Mouse (Mus musculus): ENCODE measurements around the gene 1300017J02Rik. TPM values are rescaled to one million over a fixed set of nuclear protein-coding genes. Genes with fewer than 3 reads are reported as not detected.

The 1300017J02Rik gene
- total RNA-seq, 2 experiments from 2014 or later: 0.74 TPM; not detected in 1

DNA sequence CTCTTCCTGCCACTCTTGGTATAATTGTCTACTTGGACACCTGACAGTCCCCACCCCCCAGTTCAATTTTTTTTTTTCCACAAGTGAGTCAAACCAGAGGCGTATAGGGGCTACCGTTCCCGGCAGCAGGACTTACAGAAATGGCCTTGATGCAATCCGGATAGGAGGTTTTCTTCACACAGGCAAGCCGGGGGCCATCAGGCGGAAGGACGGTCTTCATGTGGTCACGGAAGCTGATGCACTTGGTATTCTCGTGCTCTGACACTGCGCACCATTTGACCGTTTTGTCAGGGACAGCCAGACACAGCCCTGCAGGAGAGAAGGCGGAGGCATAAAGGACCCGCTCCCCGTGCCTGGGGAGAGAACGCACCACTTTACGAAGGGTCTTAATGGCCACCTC is 77.1 kb downstream of the 1300017J02Rik start:
- intact Hi-C loops (cut with DNase I): loop anchor here (5.0 kb wide), 1 partner anchor 75 kb away; no protein-coding TSS in a partner anchor
- no peak for DNase-seq (ENCODE audit: low spot score in 2 of 2)

DNA sequence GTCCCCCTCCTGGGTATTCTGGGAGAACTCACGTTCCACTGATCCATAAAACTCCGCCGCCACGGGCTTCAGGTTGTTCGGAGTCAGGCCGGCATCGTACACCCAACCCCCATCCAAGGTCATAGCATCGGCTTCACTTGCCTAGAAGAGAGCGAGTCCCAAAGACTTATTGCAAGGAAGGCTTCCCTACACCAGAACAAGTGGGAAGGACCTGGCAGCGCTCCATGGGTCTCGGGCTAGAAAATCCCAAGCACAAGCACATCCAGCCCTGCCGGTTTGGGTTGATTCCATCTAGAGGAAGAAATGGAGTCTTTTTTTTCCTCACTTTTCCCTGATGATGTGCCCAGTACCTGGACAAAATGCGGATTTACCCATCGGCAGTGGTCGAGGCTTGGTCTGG is 78.1 kb downstream of the 1300017J02Rik start:
- intact Hi-C loops (cut with DNase I): loop anchor here (5.0 kb wide), 1 partner anchor 75 kb away; no protein-coding TSS in a partner anchor
- DNase-seq (ENCODE audit: low spot score in 2 of 2): no peak

DNA sequence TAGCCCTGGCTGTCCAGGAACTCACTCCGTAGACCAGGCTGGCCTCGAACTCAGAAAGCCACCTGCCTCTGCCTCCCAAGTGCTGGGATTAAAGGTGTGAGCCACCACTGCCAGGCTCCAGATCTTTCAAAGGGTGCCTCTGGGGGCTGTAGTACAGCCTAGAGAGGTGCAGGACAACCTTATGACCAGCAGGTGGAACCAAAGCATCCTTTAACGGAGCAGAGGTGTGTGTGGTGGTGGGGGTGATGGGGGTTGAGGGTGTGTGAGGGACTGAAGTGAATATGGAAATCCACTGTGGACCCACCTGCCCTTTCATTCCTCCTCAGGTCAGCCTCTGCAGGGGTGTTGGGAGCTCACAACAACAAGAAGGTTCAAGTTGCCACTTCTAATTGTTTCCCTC is 79.4 kb downstream of the 1300017J02Rik start:
- DNase-seq (ENCODE audit: low spot score in 2 of 2): no peak
- intact Hi-C loops (cut with DNase I): loop anchor here (5.0 kb wide), 1 partner anchor 77 kb away; no protein-coding TSS in a partner anchor

DNA sequence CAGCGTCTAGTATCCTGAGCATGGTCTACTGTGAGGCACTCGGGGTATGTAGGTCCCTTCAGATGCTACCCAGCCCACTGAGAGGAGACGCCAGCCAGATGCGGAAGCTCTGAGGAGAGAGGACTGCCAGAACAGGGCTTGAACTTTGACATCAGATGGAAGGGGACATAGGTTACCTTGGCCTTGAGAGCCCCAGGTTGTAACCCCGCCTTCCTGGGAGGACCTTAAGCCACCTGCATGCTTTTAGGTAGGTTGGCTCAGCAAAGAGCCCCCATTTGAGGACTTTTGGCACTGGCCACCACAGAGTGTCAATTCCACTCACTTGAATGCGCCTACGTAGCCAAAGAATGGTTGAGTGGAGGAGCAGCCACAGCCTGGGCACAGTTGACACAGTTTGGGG is 80.2 kb downstream of the 1300017J02Rik start:
- intact Hi-C loops (cut with DNase I): loop anchor here (5.0 kb wide), 1 partner anchor 78 kb away; no protein-coding TSS in a partner anchor
- no peak for DNase-seq (ENCODE audit: low spot score in 2 of 2)

DNA sequence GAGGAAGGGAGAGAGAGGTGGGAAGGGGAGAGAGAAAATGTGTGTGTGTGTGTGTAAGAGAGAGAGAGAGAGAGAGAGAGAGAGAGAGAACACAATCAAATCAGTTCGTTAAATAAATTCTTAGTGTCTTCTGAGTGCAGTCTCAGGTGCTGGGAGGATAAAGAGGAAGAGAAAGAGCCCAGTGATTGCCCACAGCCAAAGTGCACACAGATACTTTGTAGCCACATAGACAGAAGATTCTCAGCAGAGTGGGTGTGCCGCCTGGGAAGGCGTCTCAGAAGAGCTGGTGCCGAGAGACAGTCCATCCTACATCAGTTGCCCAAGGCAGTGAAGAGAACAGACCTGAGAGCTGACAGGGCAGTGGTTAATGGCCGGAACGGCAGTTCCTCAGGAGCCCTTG is 90.6 kb downstream of the 1300017J02Rik start:
- intact Hi-C loops (cut with DNase I): no loop called here
- no peak for DNase-seq (ENCODE audit: low spot score in 2 of 2)

DNA sequence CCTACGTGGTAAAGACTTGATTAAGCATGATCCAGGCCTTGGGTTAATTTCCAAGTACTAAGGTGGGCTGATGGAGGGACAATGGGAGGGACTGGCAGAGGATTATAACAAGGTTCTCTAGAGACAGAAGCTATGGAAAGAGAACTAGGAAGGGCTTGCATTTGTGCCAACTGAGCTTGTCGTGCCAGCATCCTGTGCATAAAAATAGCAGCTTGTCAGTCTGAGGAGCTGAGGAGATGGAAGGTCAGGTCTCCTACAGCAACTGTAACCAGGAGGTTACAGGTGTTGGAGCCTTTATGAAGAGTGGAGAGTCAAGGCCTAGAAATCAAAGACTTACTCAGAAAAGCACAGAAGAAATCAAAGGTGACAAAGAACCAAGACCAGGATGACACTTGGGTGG is 91.3 kb downstream of the 1300017J02Rik start:
- intact Hi-C loops (cut with DNase I): no loop called here
- no peak for DNase-seq (ENCODE audit: low spot score in 2 of 2)

DNA sequence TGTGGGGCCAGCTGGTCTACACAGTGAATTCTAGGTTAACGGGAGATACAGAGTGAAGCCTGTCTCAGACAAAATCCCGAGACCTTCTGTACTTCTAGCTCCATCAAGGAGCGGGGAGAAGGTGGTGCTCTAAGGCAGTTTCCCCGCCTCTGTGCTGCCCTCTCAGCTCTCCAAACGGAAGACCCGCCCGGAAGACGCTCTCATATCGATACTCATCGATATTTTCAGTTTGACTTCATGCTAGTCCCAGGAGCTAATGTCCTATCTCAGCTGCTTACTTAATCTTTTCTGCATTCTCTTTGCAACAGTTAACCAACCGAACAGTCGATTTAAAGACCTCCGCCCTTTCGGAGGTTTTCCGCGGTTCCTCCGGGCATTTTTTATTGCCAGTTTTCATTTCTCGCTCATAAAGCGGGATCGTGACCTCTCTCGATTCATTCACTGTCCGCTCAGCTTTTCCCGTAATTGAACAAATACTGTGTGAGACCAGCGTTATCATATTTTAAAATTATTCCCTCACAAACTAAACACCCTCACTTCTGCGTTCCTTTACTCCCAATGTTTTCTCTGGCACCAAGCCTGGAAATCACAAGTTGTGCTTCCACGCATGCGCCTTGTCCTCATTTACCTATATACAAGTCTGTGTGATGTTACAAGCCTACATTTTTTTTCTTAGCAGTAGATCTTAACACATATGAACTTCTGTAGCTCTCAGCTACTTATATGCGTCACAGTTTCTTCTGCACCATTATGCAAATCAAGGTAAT is 92.0 kb downstream of the 1300017J02Rik start:
- DNase-seq (ENCODE audit: low spot score in 2 of 2): no peak
- intact Hi-C loops (cut with DNase I): no loop called here

DNA sequence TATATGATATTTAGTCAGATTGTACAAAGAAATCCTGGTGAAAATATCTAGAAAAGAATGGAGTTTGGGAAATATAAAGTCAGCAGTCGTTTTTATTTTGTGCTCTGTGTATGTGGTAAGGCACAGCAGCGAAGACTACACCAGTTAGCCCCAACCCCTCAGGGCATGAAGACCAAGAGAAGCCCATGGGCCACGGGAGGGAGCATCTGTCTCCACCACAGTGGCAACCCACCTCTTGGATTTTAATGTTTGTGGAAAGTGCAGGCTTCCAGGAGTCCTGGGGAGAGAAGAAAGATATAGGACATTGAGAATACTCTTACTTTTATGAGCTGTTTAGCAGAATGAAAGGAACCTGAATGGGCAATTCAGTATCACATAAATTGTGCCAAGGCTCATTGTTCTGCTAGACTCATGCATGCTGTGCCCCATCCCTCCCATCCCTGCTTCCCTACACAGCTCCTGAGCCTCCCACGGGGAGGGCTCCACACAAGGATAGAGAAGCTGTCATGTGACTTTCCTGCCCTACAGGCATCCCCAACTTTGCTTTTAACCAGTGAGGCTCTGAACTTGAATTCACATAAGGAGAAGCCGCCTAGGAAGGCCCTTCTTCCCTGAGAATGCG is 96.0 kb downstream of the 1300017J02Rik start:
- no peak for DNase-seq (ENCODE audit: low spot score in 2 of 2)
- intact Hi-C loops (cut with DNase I): loop anchor here (10.0 kb wide), 1 partner anchor 304 kb away; no protein-coding TSS in a partner anchor

DNA sequence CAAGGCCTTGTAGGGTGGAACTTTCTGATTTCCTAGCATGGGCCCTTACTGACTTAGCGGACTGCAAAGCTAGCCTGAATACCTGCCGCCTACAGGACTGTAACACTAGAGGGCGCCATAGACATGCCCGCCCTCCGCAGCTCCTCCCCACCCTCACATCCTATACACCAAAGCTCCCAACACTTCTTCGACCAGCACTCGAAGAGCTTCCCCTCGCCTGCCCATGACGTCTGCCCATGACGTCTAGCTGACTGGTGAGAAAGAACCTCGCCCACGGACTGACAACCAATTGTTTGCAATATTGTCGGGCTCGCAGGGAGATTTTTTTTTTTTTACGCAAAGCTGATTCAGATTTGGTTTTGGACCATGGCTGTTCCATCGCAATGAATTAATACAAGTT is 97.0 kb downstream of the 1300017J02Rik start:
- peak; percentile 45 to 50 for DNase-seq (ENCODE audit: low spot score in 2 of 2)
- intact Hi-C loops (cut with DNase I): loop anchor here (2.0 to 10.0 kb wide), 2 partner anchors 95 to 303 kb away; no protein-coding TSS in a partner anchor

DNA sequence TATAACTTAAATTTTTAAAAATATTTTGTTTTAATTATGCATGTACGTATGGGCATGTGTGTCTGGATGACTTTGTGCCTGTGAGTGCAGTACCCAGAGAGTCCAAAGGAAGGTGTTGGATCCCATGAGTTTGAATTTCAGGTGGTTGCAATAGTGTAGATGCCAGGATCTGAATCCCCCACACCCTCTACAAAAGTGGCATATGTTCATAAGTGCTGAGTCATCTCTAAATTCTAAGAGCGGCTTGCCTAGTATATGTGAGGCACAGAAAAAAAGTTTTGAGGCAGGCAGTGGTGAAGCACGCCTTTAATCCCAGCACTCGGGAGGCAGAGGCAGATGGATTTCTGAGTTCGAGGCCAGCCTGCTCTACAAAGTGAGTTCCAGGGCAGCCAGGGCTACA is 99.1 kb downstream of the 1300017J02Rik start:
- intact Hi-C loops (cut with DNase I): loop anchor here (2.0 to 10.0 kb wide), 2 partner anchors 97 to 301 kb away; no protein-coding TSS in a partner anchor
- DNase-seq (ENCODE audit: low spot score in 2 of 2): no peak

DNA sequence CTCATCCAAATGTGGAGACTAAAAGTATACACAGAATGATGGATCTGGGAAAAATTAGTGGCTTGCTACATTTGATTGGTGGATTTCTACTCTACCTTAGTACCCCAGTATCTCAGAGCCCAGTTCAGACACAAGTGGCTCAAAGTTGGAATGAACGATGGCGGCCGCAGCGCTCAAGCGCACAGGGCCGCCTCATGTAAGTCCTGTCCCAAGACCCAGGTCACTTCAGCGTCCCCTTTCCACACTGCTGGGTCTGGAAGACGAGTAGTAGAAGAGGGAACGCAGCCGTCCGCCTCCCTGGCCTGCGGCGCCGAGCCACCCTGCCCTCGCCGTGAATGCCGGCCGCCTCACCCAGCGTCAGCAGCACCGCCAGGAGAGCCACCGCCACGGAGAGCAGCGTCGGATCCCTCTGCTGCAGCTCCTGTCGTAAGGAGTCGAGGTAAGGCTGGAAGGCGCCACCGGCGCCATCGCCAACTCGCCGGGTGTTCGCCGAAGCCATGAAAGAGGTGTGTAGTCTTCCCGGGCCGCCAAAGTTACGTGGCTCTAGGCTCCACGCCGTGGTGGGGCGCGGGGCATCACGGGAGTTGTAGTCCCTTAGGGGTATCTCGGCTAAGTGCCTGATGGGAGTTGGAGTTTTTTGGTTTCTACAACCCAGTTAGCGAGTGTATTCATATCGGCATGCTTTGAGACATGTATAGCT is 103.2 kb downstream of the 1300017J02Rik start, which contains the start of gene Srprb:
Gene Srprb (minus strand): TSS at position 577 of the 700 bp plus-strand sequence.
- intact Hi-C loops (cut with DNase I): loop anchor here (10.0 kb wide), 1 partner anchor 297 kb away; no protein-coding TSS in a partner anchor
- peak; percentile 90 to 93 for DNase-seq (ENCODE audit: low spot score in 2 of 2)

Other genes starting within 250 kb of the 1300017J02Rik start
- gene Rab6b, start 193.3 kb downstream of the 1300017J02Rik start, total RNA-seq (2021): 100 to 1,000 TPM; 607 to 644 TPM
- gene Srprb, start 102.9 kb downstream of the 1300017J02Rik start, total RNA-seq (2021): 10 to 100 TPM; 18.5 to 19.3 TPM
- 1 to 10 TPM; 9.2 to 9.7 TPM for gene Gm20425, start 74.8 kb downstream of the 1300017J02Rik start, total RNA-seq (2021)
- gene Trf, start 74.6 kb downstream of the 1300017J02Rik start, total RNA-seq (2021): 100 to 1,000 TPM; 136 to 214 TPM
- gene Topbp1, start 133 bp upstream of the 1300017J02Rik start, total RNA-seq (2021): 10 to 100 TPM; 16.6 to 24.5 TPM
- 10 to 100 TPM; 74.8 to 82.9 TPM for gene Cdv3, start 60.8 kb upstream of the 1300017J02Rik start, total RNA-seq (2021)
- gene Bfsp2, start 175.3 kb upstream of the 1300017J02Rik start, total RNA-seq (2021): 1 to 10 TPM; 3.5 to 4.3 TPM